Mouse (Mus musculus) lung, postnatal 0 days (tissue): Measurements from ENCODE around the gene Gtpbp10. TPM values are rescaled to one million over a fixed set of nuclear protein-coding genes. Genes with fewer than 3 reads are reported as not detected.
A peak's percentile ranks its signal among the peaks of the same experiment; 100 is the strongest.

Source experiments
- ATAC-seq: fragments of 200-750 bp; cut with Nextera tagmentation; 2 replicates; pipeline ENCODE4 v1.8.0; 2017; ENCODE audit warnings: moderate library complexity
- DNase-seq: peaks from one replicate; pipeline ENCODE4 v3.0.0-alpha.2; 2016; ENCODE audit warnings: low spot score
- H3K27ac ChIP-seq: fragments of 300-500 bp; sonication (generic); 2 replicates; pipeline ENCODE4 v1.5.1; 2014; ENCODE audit warnings: antibody characterized with exemption, mild to moderate bottlenecking, low read length, mixed read lengths
- H3K27me3 ChIP-seq: fragments of 300-500 bp; sonication (generic); replicated peaks from 2 replicates; pipeline ENCODE4 v1.6.1; 2014; ENCODE audit warnings: low read length, mixed read lengths; ENCODE audit not compliant: insufficient read depth
- H3K36me3 ChIP-seq: fragments of 300-500 bp; sonication (generic); 2 replicates; pipeline ENCODE4 v1.6.1; 2014; ENCODE audit warnings: low read length, mixed read lengths; ENCODE audit not compliant: insufficient read depth
- H3K4me1 ChIP-seq: fragments of 300-500 bp; sonication (generic); 2 replicates; pipeline ENCODE4 v1.6.1; 2014; ENCODE audit warnings: antibody characterized with exemption, low read depth, low read length, mixed read lengths; ENCODE audit not compliant: insufficient read depth
- H3K4me2 ChIP-seq: fragments of 300-500 bp; sonication (generic); replicated peaks from 2 replicates; pipeline ENCODE4 v1.6.1; 2014; ENCODE audit warnings: low read depth, mild to moderate bottlenecking, low read length, moderate library complexity, mixed read lengths
- H3K4me3 ChIP-seq: fragments of 300-500 bp; sonication (generic); 2 replicates; pipeline ENCODE4 v1.5.1; 2014; ENCODE audit warnings: low read depth, low read length
- H3K9ac ChIP-seq: fragments of 300-500 bp; sonication (generic); replicated peaks from 2 replicates; pipeline ENCODE4 v1.6.1; 2014; ENCODE audit warnings: low read depth, mild to moderate bottlenecking
- H3K9me3 ChIP-seq: fragments of 300-500 bp; sonication (generic); 2 replicates; pipeline ENCODE4 v1.6.1; 2016; ENCODE audit warnings: low read length, mixed read lengths
- CTCF ChIP-seq: IDR thresholded peaks from 2 replicates; pipeline ENCODE4 v1.5.1; 2016; ENCODE audit warnings: antibody characterized with exemption, mild to moderate bottlenecking
- EP300 ChIP-seq: IDR thresholded peaks from 2 replicates; pipeline ENCODE4 v1.6.1; 2016; ENCODE audit warnings: antibody characterized with exemption, mild to moderate bottlenecking, control low read depth
- WGBS: fragments of 180-500 bp; shearing (Covaris S2); extraction: QIAGEN DNeasy Blood & Tissue Kit; methylation state at CpG from one replicate; pipeline ENCODE4 v1.1.7; 2014; 5-methylcytosine and 5-hydroxymethylcytosine counted together
- polyA plus RNA-seq: library from polyadenylated mRNA; unstranded; fragments of >200 nt; fragmentation: Nextera tagmentation; extraction: Ambion mirVana; gene quantifications from 2 replicates; pipeline ENCODE4 v1.2.1, GENCODE M21; 2015

Gene Gtpbp10
- polyA plus RNA-seq, 1 experiment from 2014 or later: 10.6 TPM

GRCm38 (mm10) chr5:5492163-5492562 lies 67.2 kb downstream of the Gtpbp10 start:
- DNase-seq: no peak
- no peak for ATAC-seq
- Histone ChIP-seq H3K27ac (no peak overlapping the region), H3K27me3 (no peaks in the 10 kb centered on the region), H3K9ac (no peak overlapping the region), H3K4me2 (no peak overlapping the region), H3K9me3 (no peaks in the 10 kb centered on the region), H3K4me3 (no peak overlapping the region), H3K36me3 (no peaks in the 10 kb centered on the region), H3K4me1 (no peaks in the 10 kb centered on the region)
- 86% methylated on average over 4 of the region's 4 CpGs for WGBS
- TF ChIP-seq EP300: no peak
- TF ChIP-seq CTCF: peak; percentile 37

Other genes with a start within 250 kb of the Gtpbp10 start
- gene Cdk14, start 139.2 kb downstream of the Gtpbp10 start, polyA plus RNA-seq: 19.7 and 32.7 TPM in 2 replicates
- gene 1700015F17Rik, start 80.4 kb downstream of the Gtpbp10 start, polyA plus RNA-seq: not detected in 2 replicates
- 12.8 and 15.1 TPM in 2 replicates for gene Cldn12, start 44.6 kb downstream of the Gtpbp10 start, polyA plus RNA-seq
- gene Gm8773, start 14.3 kb upstream of the Gtpbp10 start, polyA plus RNA-seq: 0.16 and 0.36 TPM in 2 replicates
- 8.9 and 9.6 TPM in 2 replicates for gene Cfap69, start 104.7 kb upstream of the Gtpbp10 start, polyA plus RNA-seq
- 5.2 and 6.2 TPM in 2 replicates for gene Steap2, start 135.0 kb upstream of the Gtpbp10 start, polyA plus RNA-seq
- 4.0 and 4.1 TPM in 2 replicates for gene Steap1, start 189.8 kb upstream of the Gtpbp10 start, polyA plus RNA-seq